In genomic region chr7:45786661-45787413, GRCm38 (mm10) we compare ENCODE assay signal across 8 mouse cellular contexts. TPM values are rescaled to one million over a fixed set of nuclear protein-coding genes. Genes with fewer than 3 reads are reported as not detected.
DNase-seq lines count a peak whose midpoint lies in the region; ATAC-seq and TF ChIP-seq lines count a peak whose summit lies in the region.
"Had no signal": no experiment of that assay in that cellular context is flagged by ENCODE, and none has a peak within 500 bp of the region (broad histone marks: within the 10 kb centered on the region; RNA-seq: fewer than 3 reads in every experiment).

No protein-coding gene starts in this region.

- H3K9ac ChIP-seq in intestine, embryonic 16.5 days (ENCODE audit: low read depth, low read length): peak overlapping the region; percentile 45
- H3K9ac ChIP-seq in midbrain, embryonic 13.5 days (replicated peaks): peak overlapping the region; percentile 94

- DNase-seq in testis, postnatal 10 days (ENCODE audit: low spot score): no peak
- peak; percentile 78 for DNase-seq in embryonic facial prominence, embryonic 10.5 days (ENCODE audit: low spot score)
- no peak for DNase-seq in gastrocnemius, adult 2 months
- no peak for DNase-seq in spleen, adult 12 weeks (ENCODE audit: low spot score)

- peak overlapping the region; percentile 74 for H3K4me3 ChIP-seq in testis, adult 2 months (ENCODE audit: control insufficient read depth, low read depth, low read length)
- peak overlapping the region; percentile 86 for H3K4me3 ChIP-seq in embryonic facial prominence, embryonic 10.5 days
- H3K4me3 ChIP-seq in intestine, embryonic 16.5 days (ENCODE audit: low read length): peak overlapping the region; percentile 58
- peak overlapping the region; percentile 77 for H3K4me3 ChIP-seq in midbrain, embryonic 13.5 days (replicated peaks)
- H3K4me3 ChIP-seq in gastrocnemius, adult 2 months: no peak overlapping the region
- H3K4me3 ChIP-seq: megakaryocyte, embryonic 14.5 days had no signal

- 7% methylated on average over 17 of the region's 17 CpGs for WGBS in embryonic facial prominence, embryonic 10.5 days
- WGBS in intestine, embryonic 16.5 days: 14% methylated on average over 17 of the region's 17 CpGs
- WGBS in midbrain, embryonic 13.5 days: 10% methylated on average over 17 of the region's 17 CpGs

- intact Hi-C loops in gastrocnemius, adult 2 months (cut with DNase I): no loop called here

- no peaks in the 10 kb centered on the region for H3K27me3 ChIP-seq in testis, adult 2 months (ENCODE audit: control insufficient read depth, insufficient read depth, low read length)
- peaks cover 22% of the 10 kb centered on the region; the same call in 1 of the 2 replicates for H3K27me3 ChIP-seq in embryonic facial prominence, embryonic 10.5 days (replicated peaks; ENCODE audit: low read depth, poor library complexity, severe bottlenecking)
- H3K27me3 ChIP-seq in intestine, embryonic 16.5 days (replicated peaks; ENCODE audit: control insufficient read depth, insufficient read depth, low read length): peaks cover 7% of the 10 kb centered on the region; the same call in 1 of the 2 replicates
- H3K27me3 ChIP-seq in midbrain, embryonic 13.5 days: no peaks in the 10 kb centered on the region

- no peaks in the 10 kb centered on the region for H3K9me3 ChIP-seq in embryonic facial prominence, embryonic 10.5 days
- no peaks in the 10 kb centered on the region for H3K9me3 ChIP-seq in intestine, embryonic 16.5 days (ENCODE audit: control insufficient read depth, low read length)
- no peaks in the 10 kb centered on the region for H3K9me3 ChIP-seq in midbrain, embryonic 13.5 days

- no peak overlapping the region for H3K27ac ChIP-seq in testis, adult 2 months (ENCODE audit: control insufficient read depth, insufficient read depth, low read depth, low read length)
- H3K27ac ChIP-seq in embryonic facial prominence, embryonic 10.5 days (replicated peaks): peak overlapping the region; percentile 88
- H3K27ac ChIP-seq in intestine, embryonic 16.5 days (ENCODE audit: low read length): no peak overlapping the region
- H3K27ac ChIP-seq in midbrain, embryonic 13.5 days: peak overlapping the region; percentile 99
- H3K27ac ChIP-seq in gastrocnemius, adult 2 months: no peak overlapping the region

- no peaks in the 10 kb centered on the region for H3K36me3 ChIP-seq in testis, adult 2 months (ENCODE audit: control insufficient read depth, insufficient read depth, low read length)
- H3K36me3 ChIP-seq in embryonic facial prominence, embryonic 10.5 days (replicated peaks): peaks cover 49% of the 10 kb centered on the region
- H3K36me3 ChIP-seq in intestine, embryonic 16.5 days (ENCODE audit: control insufficient read depth, insufficient read depth, low read length): 0 out of 2 replicates have a peak, but pooled peaks cover 4% of the 10 kb centered on the region
- H3K36me3 ChIP-seq in midbrain, embryonic 13.5 days: peaks cover 49% of the 10 kb centered on the region

- TF ChIP-seq POLR2A in testis, adult 2 months (IDR thresholded peaks at IDR 0.05; ENCODE audit: control insufficient read depth, low read depth, low read length): no peak

- TF ChIP-seq CTCF in testis, adult 2 months (IDR thresholded peaks at IDR 0.05; ENCODE audit: control insufficient read depth, insufficient read depth, insufficient replicate concordance, low read depth, low read length): no peak
- TF ChIP-seq CTCF in gastrocnemius, adult 2 months (IDR thresholded peaks at IDR 0.05): no peak

- H3K4me1 ChIP-seq in testis, adult 2 months (ENCODE audit: control insufficient read depth, insufficient read depth, low read length): peaks cover 32% of the 10 kb centered on the region
- peaks cover 46% of the 10 kb centered on the region for H3K4me1 ChIP-seq in embryonic facial prominence, embryonic 10.5 days
- H3K4me1 ChIP-seq in intestine, embryonic 16.5 days (ENCODE audit: control insufficient read depth, insufficient read depth, low read length): peaks cover 27% of the 10 kb centered on the region
- H3K4me1 ChIP-seq in midbrain, embryonic 13.5 days (replicated peaks): peaks cover 36% of the 10 kb centered on the region

- peak; percentile 24; the same call in 1 of the 2 replicates for ATAC-seq in intestine, embryonic 16.5 days
- peak; percentile 34 for ATAC-seq in midbrain, embryonic 13.5 days

- H3K4me2 ChIP-seq in intestine, embryonic 16.5 days (ENCODE audit: low read depth, low read length): peak overlapping the region; percentile 86
- peak overlapping the region; percentile 93 for H3K4me2 ChIP-seq in midbrain, embryonic 13.5 days (replicated peaks)

RNA-seq across cellular contexts. Expression of gene Sult2b1, which starts 2.4 kb away (rescaled TPM):
- 8.8 and 9.5 TPM in 2 replicates for polyA plus RNA-seq in testis, adult 2 months (2012; rRNA removed)
- 1.6 and 1.7 TPM in 2 replicates for polyA plus RNA-seq in embryonic facial prominence, embryonic 10.5 days (2016; fragmentation: Nextera tagmentation; extraction: Ambion mirVana)
- 3.9 and 4.8 TPM in 2 replicates for polyA plus RNA-seq in intestine, embryonic 16.5 days (2015; fragmentation: Nextera tagmentation; extraction: Ambion mirVana)
- 5.5 and 5.6 TPM in 2 replicates for polyA plus RNA-seq in midbrain, embryonic 13.5 days (2015; fragmentation: Nextera tagmentation; extraction: Ambion mirVana)
- total RNA-seq in gastrocnemius, adult 2 months (2021): not detected

RNA-seq across cellular contexts. Expression of gene Lmtk3, which starts 3.3 kb away (rescaled TPM):
- 23.1 and 26.1 TPM in 2 replicates for polyA plus RNA-seq in testis, adult 2 months (2012; rRNA removed)
- polyA plus RNA-seq in embryonic facial prominence, embryonic 10.5 days (2016; fragmentation: Nextera tagmentation; extraction: Ambion mirVana): 2.1 and 3.0 TPM in 2 replicates
- polyA plus RNA-seq in intestine, embryonic 16.5 days (2015; fragmentation: Nextera tagmentation; extraction: Ambion mirVana): 0.47 and 0.51 TPM in 2 replicates
- polyA plus RNA-seq in midbrain, embryonic 13.5 days (2015; fragmentation: Nextera tagmentation; extraction: Ambion mirVana): 22.8 and 24.0 TPM in 2 replicates
- total RNA-seq in gastrocnemius, adult 2 months (2021): under 1 TPM in 1 of 2 experiments, not detected in 1; 0.06 TPM

RNA-seq across cellular contexts. Expression of gene Cyth2, which starts 27.5 kb away (rescaled TPM):
- 149 and 166 TPM in 2 replicates for polyA plus RNA-seq in testis, adult 2 months (2012; rRNA removed)
- 157 and 161 TPM in 2 replicates for polyA plus RNA-seq in embryonic facial prominence, embryonic 10.5 days (2016; fragmentation: Nextera tagmentation; extraction: Ambion mirVana)
- 77.1 and 78.2 TPM in 2 replicates for polyA plus RNA-seq in intestine, embryonic 16.5 days (2015; fragmentation: Nextera tagmentation; extraction: Ambion mirVana)
- 362 and 363 TPM in 2 replicates for polyA plus RNA-seq in midbrain, embryonic 13.5 days (2015; fragmentation: Nextera tagmentation; extraction: Ambion mirVana)
- 10 to 100 TPM; 29.6 to 33.2 TPM for total RNA-seq in gastrocnemius, adult 2 months (2021)

RNA-seq across cellular contexts. Expression of gene Kcnj14, which starts 37.7 kb away (rescaled TPM):
- polyA plus RNA-seq in testis, adult 2 months (2012; rRNA removed): 0.06 and 0.11 TPM in 2 replicates
- polyA plus RNA-seq in embryonic facial prominence, embryonic 10.5 days (2016; fragmentation: Nextera tagmentation; extraction: Ambion mirVana): 0.88 and 1.5 TPM in 2 replicates
- 0.65 and 0.78 TPM in 2 replicates for polyA plus RNA-seq in intestine, embryonic 16.5 days (2015; fragmentation: Nextera tagmentation; extraction: Ambion mirVana)
- 0.62 and 0.73 TPM in 2 replicates for polyA plus RNA-seq in midbrain, embryonic 13.5 days (2015; fragmentation: Nextera tagmentation; extraction: Ambion mirVana)
- under 1 TPM in 1 of 2 experiments, not detected in 1; 0.20 TPM for total RNA-seq in gastrocnemius, adult 2 months (2021)

RNA-seq across cellular contexts. Expression of gene Grwd1, which starts 43.9 kb away (rescaled TPM):
- polyA plus RNA-seq in testis, adult 2 months (2012; rRNA removed): 11.2 and 12.1 TPM in 2 replicates
- 127 and 132 TPM in 2 replicates for polyA plus RNA-seq in embryonic facial prominence, embryonic 10.5 days (2016; fragmentation: Nextera tagmentation; extraction: Ambion mirVana)
- polyA plus RNA-seq in intestine, embryonic 16.5 days (2015; fragmentation: Nextera tagmentation; extraction: Ambion mirVana): 57.0 and 63.0 TPM in 2 replicates
- polyA plus RNA-seq in midbrain, embryonic 13.5 days (2015; fragmentation: Nextera tagmentation; extraction: Ambion mirVana): 39.9 and 41.7 TPM in 2 replicates
- 10 to 100 TPM; 14.6 to 16.0 TPM for total RNA-seq in gastrocnemius, adult 2 months (2021)

Comparison
In these comparisons a context has a peak if more than half of its experiments do, and no peak if none do; other contexts are left out.
1. H3K27ac ChIP-seq: peak in embryonic facial prominence, embryonic 10.5 days (single experiment) and midbrain, embryonic 13.5 days (single experiment); none in testis, adult 2 months (single experiment), intestine, embryonic 16.5 days (single experiment) and gastrocnemius, adult 2 months (single experiment).